ENCODE assay signal across 8 mouse cellular contexts in genomic region chr10:92162473-92163011, GRCm38 (mm10).
A peak's percentile ranks its signal among the peaks of the same experiment; 100 is the strongest.
DNase-seq lines count a peak whose midpoint lies in the region; ATAC-seq and TF ChIP-seq lines count a peak whose summit lies in the region.

No protein-coding gene starts in this region.

- no peak overlapping the region for H3K27ac ChIP-seq in brown adipose tissue, adult 24 weeks (replicated peaks; ENCODE audit: low read depth, low read length)
- peak overlapping the region; percentile 94 for H3K27ac ChIP-seq in forebrain, embryonic 10.5 days
- H3K27ac ChIP-seq in kidney, postnatal 0 days, result no peak overlapping the region
- H3K27ac ChIP-seq in stomach, embryonic 14.5 days (ENCODE audit: low read length), result no peak overlapping the region

- 0 out of 2 replicates have a peak, but pooled peaks cover 3% of the 10 kb centered on the region for H3K4me1 ChIP-seq in brown adipose tissue, adult 24 weeks (ENCODE audit: control insufficient read depth, insufficient read depth, insufficient read length, low read length)
- H3K4me1 ChIP-seq in forebrain, embryonic 10.5 days, result peaks cover 79% of the 10 kb centered on the region
- H3K4me1 ChIP-seq in kidney, postnatal 0 days (replicated peaks; ENCODE audit: insufficient read depth, low read length), result no peaks in the 10 kb centered on the region
- no peaks in the 10 kb centered on the region for H3K4me1 ChIP-seq in stomach, embryonic 14.5 days (ENCODE audit: control insufficient read depth, insufficient read depth, low read length)

- ATAC-seq in kidney, postnatal 0 days (replicated peaks; ENCODE audit: low FRiP score, low read depth), result no peak
- ATAC-seq in stomach, embryonic 14.5 days (ENCODE audit: insufficient number of reproducible peaks, insufficient read depth, low FRiP score, low read depth), result no peak

- no peak for TF ChIP-seq CTCF in kidney, postnatal 0 days (IDR thresholded peaks at IDR 0.05; ENCODE audit: low read depth)

- peaks cover 37% of the 10 kb centered on the region for H3K27me3 ChIP-seq in forebrain, embryonic 10.5 days (ENCODE audit: poor library complexity, severe bottlenecking)
- H3K27me3 ChIP-seq in kidney, postnatal 0 days (ENCODE audit: insufficient read depth, low read length), result no peaks in the 10 kb centered on the region
- H3K27me3 ChIP-seq in stomach, embryonic 14.5 days (ENCODE audit: control insufficient read depth, insufficient read depth, low read length), result no peaks in the 10 kb centered on the region

- H3K36me3 ChIP-seq in forebrain, embryonic 10.5 days (replicated peaks), result peaks cover 10% of the 10 kb centered on the region; the same call in 1 of the 2 replicates
- no peaks in the 10 kb centered on the region for H3K36me3 ChIP-seq in kidney, postnatal 0 days (ENCODE audit: insufficient read depth, low read length)
- no peaks in the 10 kb centered on the region for H3K36me3 ChIP-seq in stomach, embryonic 14.5 days (ENCODE audit: control insufficient read depth, insufficient read depth, low read length)

- under 1% methylated on average over 29 of the region's 29 CpGs for WGBS in forebrain, embryonic 10.5 days
- under 1% methylated on average over 29 of the region's 29 CpGs for whole genome bisulfite sequencing in kidney, postnatal 0 days
- WGBS in stomach, embryonic 14.5 days, result under 1% methylated on average over 29 of the region's 29 CpGs

- no peak overlapping the region for H3K9ac ChIP-seq in kidney, postnatal 0 days (ENCODE audit: low read depth, low read length)
- H3K9ac ChIP-seq in stomach, embryonic 14.5 days (replicated peaks; ENCODE audit: low read depth, low read length), result no peak overlapping the region

- no peaks in the 10 kb centered on the region for H3K9me3 ChIP-seq in forebrain, embryonic 10.5 days
- no peaks in the 10 kb centered on the region for H3K9me3 ChIP-seq in kidney, postnatal 0 days (replicated peaks; ENCODE audit: low read length)
- no peaks in the 10 kb centered on the region for H3K9me3 ChIP-seq in stomach, embryonic 14.5 days (ENCODE audit: control insufficient read depth, low read depth, low read length)

- DNase-seq in left cerebral cortex, adult 18-20 months (ENCODE audit: low spot score in 2 of 2), result peak; percentile 8 to 35
- DNase-seq in left cerebral cortex, adult 11 months (ENCODE audit: low spot score), result no peak
- peak; percentile 72 for DNase-seq in forebrain, embryonic 10.5 days (ENCODE audit: extremely low spot score, low spot score)
- peak; percentile 35 for DNase-seq in kidney, postnatal 0 days (ENCODE audit: low spot score)
- peak; percentile 9 for DNase-seq in lung, postnatal 36 days
- DNase-seq in thymus, adult 18-20 months, result no peak

- H3K4me2 ChIP-seq in kidney, postnatal 0 days (ENCODE audit: low read length), result peak overlapping the region; percentile 69
- peak overlapping the region; percentile 74 for H3K4me2 ChIP-seq in stomach, embryonic 14.5 days (replicated peaks; ENCODE audit: low read depth, low read length)

- H3K4me3 ChIP-seq in brown adipose tissue, adult 24 weeks (ENCODE audit: insufficient read depth, low read depth, low read length), result 0 out of 2 replicates have a peak overlapping the region, but pooled peaks have one; percentile 34
- H3K4me3 ChIP-seq in forebrain, embryonic 10.5 days, result peak overlapping the region; percentile 63
- H3K4me3 ChIP-seq in kidney, postnatal 0 days (replicated peaks; ENCODE audit: low read depth, low read length), result peak overlapping the region; percentile 42
- H3K4me3 ChIP-seq in stomach, embryonic 14.5 days (ENCODE audit: low read depth, low read length), result peak overlapping the region; percentile 36

Comparison
In these comparisons a context has a peak if more than half of its experiments do, and no peak if none do; other contexts are left out.
1. DNase-seq: peak in left cerebral cortex, adult 18-20 months (2 of 2), forebrain, embryonic 10.5 days (single experiment), kidney, postnatal 0 days (single experiment) and lung, postnatal 36 days (single experiment); none in left cerebral cortex, adult 11 months (single experiment) and thymus, adult 18-20 months (0 of 2).
2. Peak in every context shown above with its lines, with median percentiles within 50 percentile points of each other: H3K4me3 ChIP-seq.